Mouse (Mus musculus) right cerebral cortex, adult 18-20 months (tissue): ENCODE measurements at regions not wholly inside any gene's neighbourhood (a gene's known extent, or its start where the extent isn't known, plus 50 kb on each side); places are given as distances from the start of the nearest gene placed in this dataset.

Source experiments
- DNase-seq: peaks from one replicate; pipeline ENCODE4 v3.0.0; 2022; ENCODE audit warnings: mixed read lengths

- no peak for DNase-seq
These were observed 336.7 kb upstream of the Tenm4 start for GRCm38 (mm10) chr7:95834236-95834919.

DNA sequence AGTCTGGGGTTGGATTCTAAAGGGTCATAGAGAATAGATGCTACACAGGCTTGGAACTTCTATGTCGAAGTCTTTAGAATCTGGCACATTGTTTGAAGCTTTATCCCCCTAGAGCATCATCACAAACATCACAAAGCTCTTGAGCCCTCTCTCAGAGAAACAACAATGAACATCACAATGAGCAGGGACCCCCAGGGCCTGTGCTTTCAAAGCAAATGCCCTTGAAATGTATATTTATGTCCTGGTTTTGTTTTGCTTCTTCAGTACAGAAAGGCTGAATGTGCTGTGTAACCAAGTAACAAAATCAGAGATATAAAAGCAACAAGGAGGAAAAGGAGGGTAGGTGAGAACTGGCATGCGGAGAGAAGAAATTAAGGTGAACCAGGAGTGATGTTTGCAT, 330.6 kb upstream of the Tenm4 start:
- DNase-seq = no peak

GRCm38 (mm10) chr7:95849874-95850273, 321.2 kb upstream of the Tenm4 start:
- DNase-seq = no peak

GRCm38 (mm10) chr7:95852630-95853029, 318.4 kb upstream of the Tenm4 start:
- DNase-seq = no peak

DNA sequence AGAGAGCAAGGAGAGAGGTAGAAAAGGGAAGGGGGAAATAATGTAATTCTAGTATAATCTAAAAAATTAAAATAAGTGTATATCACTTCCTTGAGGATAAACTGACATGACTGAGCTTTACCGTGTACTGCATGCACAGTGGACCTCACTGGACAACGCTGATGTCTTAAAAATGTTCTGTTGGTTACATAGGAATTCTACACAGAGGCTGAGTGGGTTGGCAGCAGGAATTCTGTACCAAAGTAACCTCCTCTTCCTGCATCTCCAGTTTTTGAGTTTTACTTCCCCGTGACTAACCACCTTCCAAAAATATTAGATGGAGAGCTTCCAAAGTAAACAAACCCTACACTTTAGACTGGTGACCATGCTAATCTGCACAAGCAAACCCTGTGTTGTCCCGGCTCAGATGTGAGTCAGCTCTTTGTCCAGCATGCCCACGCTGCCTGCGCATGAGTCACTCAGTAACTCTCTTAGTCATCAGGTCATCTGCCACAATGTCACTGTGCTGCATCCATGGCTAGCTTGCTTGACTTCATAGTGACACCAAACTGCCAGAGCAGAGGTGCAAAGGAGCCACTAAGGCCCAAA, 317.7 kb upstream of the Tenm4 start:
- DNase-seq = peak; percentile 76

DNA sequence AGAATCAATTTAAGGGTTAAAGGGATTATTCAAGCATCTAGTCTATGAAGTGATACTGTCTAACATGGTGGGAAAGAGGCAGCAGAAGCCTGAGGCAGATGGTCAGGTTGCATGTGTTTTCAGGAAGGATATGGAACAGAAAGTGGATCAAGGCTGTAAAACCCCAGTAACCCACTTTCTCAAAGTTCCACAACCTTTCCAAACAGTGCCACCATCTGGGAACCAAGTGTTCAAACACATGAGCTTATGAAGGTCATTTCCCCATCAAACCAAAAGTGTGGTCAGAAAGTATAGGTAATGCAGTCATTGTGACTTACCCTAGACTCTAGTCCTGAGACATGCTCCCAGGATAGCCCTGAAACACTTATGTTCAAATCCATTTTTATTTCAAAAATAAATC, 312.8 kb upstream of the Tenm4 start:
- peak; percentile 11 for DNase-seq

DNA sequence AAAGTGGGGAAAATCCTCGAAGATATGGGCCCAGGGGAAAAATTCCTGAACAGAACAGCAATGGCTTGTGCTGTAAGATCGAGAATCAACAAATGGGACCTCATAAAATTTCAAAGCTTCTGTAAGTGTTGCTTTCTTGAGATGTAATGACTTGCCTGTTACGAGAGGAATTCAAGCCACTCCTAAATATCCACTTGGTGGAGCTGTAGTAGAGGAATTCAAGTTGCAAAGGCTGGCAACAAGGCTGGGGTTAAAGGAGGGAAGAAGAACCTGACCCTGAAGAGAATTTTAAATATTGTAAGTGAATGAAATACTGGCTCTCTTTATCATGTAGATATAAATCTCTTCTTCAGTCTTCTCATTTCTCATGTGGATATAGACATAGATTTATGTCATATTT, 306.8 kb upstream of the Tenm4 start:
- DNase-seq = no peak

- DNase-seq = no peak
These were observed 305.8 kb upstream of the Tenm4 start for GRCm38 (mm10) chr7:95865270-95865669.

GRCm38 (mm10) chr7:95868753-95869152, 302.3 kb upstream of the Tenm4 start:
- DNase-seq = no peak

GRCm38 (mm10) chr7:95880576-95881267, 290.3 kb upstream of the Tenm4 start:
- DNase-seq = no peak

- no peak for DNase-seq
These were observed 269.5 kb upstream of the Tenm4 start for GRCm38 (mm10) chr7:95901524-95901923.

DNA sequence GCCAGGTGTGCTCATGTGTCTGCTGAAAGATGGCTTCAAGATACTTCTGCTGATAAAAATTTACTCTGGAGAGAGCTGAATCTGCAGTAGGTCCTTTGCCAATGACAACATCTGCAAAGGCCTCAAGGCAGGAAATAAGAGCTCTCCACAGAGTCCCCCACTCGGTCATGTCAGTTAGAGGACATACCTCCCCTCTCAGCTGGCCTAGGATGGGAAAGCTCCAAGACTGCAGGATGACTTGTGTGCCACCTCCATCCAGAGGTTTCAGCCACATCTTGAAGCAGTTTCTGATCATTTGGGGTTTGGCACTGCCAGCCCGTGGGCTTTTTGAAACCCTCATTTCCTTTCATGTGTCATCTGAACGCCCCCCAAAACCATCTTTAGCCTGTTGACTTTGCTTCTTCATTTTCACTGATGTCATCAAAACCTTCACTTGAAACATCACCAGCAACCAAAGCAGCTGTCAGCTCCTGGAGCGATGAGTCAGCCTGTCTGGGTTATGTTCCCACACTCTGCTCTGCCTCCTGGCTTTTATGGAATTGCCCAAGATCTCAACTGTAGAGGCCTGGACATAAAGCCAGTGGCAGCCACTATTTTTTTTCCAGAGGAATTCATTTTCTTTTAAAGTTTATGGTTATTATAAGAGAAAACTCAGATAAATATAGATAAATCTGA, 256.5 kb upstream of the Tenm4 start:
- peak; percentile 70 for DNase-seq

- DNase-seq = no peak
These were observed 251.1 kb upstream of the Tenm4 start for GRCm38 (mm10) chr7:95919932-95920331.

DNA sequence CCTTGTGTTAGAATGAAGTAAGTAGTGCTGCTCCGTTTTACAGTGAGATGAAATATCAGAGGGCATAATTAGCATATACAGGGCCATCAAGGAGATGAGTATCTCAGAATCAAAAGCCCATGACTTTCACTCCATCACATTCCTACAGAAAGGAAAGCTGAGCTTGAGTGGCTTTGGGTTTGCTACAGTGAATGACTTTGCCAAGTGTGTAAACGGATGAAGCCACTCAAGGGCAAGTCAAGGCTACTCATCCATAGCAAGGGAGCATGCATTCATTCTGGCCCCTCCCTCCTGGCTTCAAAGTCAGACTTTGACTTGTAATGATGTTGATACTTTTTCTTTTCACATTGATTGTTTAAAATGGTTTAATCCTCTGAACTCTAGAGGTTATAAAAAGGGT, 246.2 kb upstream of the Tenm4 start:
- no peak for DNase-seq

DNA sequence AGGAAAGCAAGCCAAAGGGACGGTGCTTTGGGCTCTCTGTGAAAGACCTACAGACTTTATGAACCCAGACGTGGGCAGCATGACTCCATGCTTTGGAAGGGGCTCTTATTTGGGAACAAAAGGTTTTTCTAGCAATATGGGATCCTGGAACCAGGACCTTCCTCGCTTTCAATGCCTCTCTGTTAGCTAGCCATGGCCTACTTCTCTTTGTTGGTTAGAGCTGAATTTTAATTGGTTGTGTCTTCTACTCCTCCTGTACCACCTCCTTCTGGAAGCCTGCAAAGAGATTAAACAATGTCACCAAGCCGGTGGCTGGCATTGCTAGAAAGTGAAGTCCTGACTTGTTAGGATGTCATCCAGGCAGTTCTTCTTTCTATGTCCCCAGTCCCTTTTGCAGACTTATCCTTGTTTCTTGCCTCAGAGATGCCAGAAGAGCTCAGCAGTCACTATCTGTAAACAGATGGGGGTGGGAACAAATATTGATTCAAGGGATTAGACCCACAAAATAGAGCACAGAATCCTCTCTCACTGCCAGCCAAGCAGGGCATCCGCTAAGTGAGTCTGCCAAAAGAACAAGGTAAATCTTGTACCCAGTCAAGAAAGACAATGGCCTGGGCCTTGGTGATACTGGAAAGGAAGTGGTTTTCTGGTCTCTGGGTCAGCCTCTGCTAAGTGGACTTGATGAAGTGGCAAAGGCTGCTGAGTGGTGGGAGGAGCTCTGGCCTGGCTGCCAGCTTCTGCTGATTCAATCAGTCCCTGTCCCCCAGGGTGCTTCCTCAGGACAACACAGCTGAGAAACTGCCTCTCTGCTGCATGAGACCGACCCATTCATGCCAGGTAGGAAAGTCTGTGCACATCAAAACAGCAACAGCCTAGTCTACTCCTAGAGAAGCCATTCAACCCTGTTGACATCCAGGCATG, 244.7 kb upstream of the Tenm4 start:
- DNase-seq = peak; percentile 4

- peak; percentile 16 for DNase-seq
These were observed 234.4 kb upstream of the Tenm4 start for GRCm38 (mm10) chr7:95936599-95936998.

GRCm38 (mm10) chr7:95943420-95943819, 227.6 kb upstream of the Tenm4 start:
- no peak for DNase-seq

GRCm38 (mm10) chr7:95952395-95952794, 218.7 kb upstream of the Tenm4 start:
- DNase-seq = peak; percentile 8

DNA sequence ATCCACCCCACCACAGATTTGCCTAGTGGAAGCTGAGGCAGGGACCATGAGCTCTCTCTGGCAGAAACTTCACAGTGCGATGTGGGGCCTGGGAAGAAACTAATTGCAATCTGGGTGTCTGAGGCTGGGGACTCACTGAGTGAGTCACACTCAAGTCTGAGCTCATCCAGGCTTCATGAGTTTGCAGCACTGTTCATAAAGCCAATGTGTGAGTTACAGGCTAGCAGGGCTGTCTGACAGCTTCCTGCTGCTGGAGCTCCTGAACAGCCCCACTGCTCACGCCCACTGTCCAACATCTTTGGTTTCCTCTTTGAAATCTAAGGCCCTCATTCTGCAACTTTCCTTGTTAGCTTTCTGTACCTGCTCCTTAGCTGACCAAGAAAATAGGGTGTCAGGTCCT, 216.5 kb upstream of the Tenm4 start:
- peak; percentile 40 for DNase-seq

- DNase-seq = no peak
These were observed 215.9 kb upstream of the Tenm4 start for GRCm38 (mm10) chr7:95955119-95955518.

DNA sequence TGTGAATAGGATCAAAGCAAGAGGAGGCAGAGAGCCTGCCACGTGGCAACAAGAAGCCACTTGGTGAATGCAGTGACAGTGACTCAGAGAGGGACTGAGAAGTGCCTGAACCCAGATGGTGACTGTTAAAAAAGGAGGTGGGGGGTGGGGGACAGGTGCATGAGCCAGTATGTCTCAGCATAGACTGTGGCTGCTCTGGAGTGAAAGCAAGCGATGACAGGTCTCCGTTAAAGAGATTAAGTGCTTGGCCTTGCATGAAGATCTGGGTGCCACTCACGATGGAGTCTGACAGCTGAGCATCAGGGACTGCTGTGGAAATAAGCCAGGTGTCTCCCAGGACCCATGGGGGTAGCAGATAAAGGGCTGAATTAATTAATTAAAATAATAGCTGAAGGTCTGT, 212.0 kb upstream of the Tenm4 start:
- no peak for DNase-seq

DNA sequence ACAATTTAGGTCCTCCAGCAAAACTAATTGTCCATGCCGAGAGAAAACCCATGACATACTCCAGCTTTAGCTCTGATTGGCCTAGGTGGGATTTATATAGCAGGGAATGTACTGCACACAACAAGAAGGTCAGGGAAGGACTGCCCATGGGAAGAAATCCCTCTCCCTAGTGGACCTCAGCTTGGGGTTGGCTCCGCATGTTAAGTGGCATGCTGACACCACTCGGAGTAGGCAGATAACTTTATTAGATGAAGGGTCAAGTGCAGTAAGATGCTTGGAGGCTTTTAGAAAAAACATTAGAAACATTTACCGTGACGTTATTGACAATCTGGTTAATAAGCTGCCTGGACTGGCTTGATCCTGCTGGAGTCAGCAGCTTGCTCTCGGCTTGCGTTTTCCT, 199.2 kb upstream of the Tenm4 start:
- DNase-seq = no peak

- DNase-seq = no peak
These were observed 197.0 kb upstream of the Tenm4 start for GRCm38 (mm10) chr7:95974085-95974484.
